Comparison of ENCODE assay signal across 8 mouse cellular contexts in genomic region chr6:34318172-34318571, GRCm38 (mm10). TPM values are rescaled to one million over a fixed set of nuclear protein-coding genes. Genes with fewer than 3 reads are reported as not detected.
DNase-seq lines count a peak whose midpoint lies in the region; ATAC-seq lines count a peak whose summit lies in the region.

No protein-coding gene starts in this region.

- H3K4me2 ChIP-seq in neural tube, embryonic 13.5 days = peak overlapping the region; percentile 73; the same call in 1 of the 2 replicates
- H3K4me2 ChIP-seq in heart, embryonic 15.5 days = peak overlapping the region; percentile 86
- no peak overlapping the region for H3K4me2 ChIP-seq in midbrain, embryonic 16.5 days (ENCODE audit: low read length)

- no peak overlapping the region for H3K9ac ChIP-seq in neural tube, embryonic 13.5 days
- H3K9ac ChIP-seq in heart, embryonic 15.5 days = peak overlapping the region; percentile 40; the same call in 1 of the 2 replicates
- H3K9ac ChIP-seq in midbrain, embryonic 16.5 days (ENCODE audit: low read depth, low read length) = no peak overlapping the region

- DNase-seq in neural tube, embryonic 10.5 days (ENCODE audit: extremely low spot score, low spot score) = no peak
- DNase-seq in adrenal gland, postnatal 36 days = peak; percentile 68 to 72
- peak; percentile 58 to 68 for DNase-seq in kidney, postnatal 4 days
- DNase-seq in skeletal muscle tissue, adult 2 months (ENCODE audit: low read depth, low spot score) = peak; percentile 10
- no peak for DNase-seq in gastrocnemius, adult 8-10 months (ENCODE audit: low spot score in 2 of 2)

- WGBS in neural tube, embryonic 13.5 days = 57% methylated on average over 5 of the region's 5 CpGs
- WGBS in heart, embryonic 15.5 days = 18% methylated on average over 5 of the region's 5 CpGs
- 60% methylated on average over 5 of the region's 5 CpGs for WGBS in midbrain, embryonic 16.5 days

- peaks cover 26% of the 10 kb centered on the region for H3K4me1 ChIP-seq in neural tube, embryonic 13.5 days (replicated peaks)
- H3K4me1 ChIP-seq in heart, embryonic 15.5 days (replicated peaks) = peaks cover 13% of the 10 kb centered on the region
- H3K4me1 ChIP-seq in midbrain, embryonic 16.5 days (ENCODE audit: control insufficient read depth, insufficient read depth, low read length) = peaks cover 9% of the 10 kb centered on the region

- no peaks in the 10 kb centered on the region for H3K27me3 ChIP-seq in neural tube, embryonic 13.5 days
- no peaks in the 10 kb centered on the region for H3K27me3 ChIP-seq in heart, embryonic 15.5 days
- H3K27me3 ChIP-seq in midbrain, embryonic 16.5 days (ENCODE audit: control insufficient read depth, insufficient read depth, low read depth, low read length) = no peaks in the 10 kb centered on the region

- no peaks in the 10 kb centered on the region for H3K36me3 ChIP-seq in neural tube, embryonic 13.5 days
- H3K36me3 ChIP-seq in heart, embryonic 15.5 days = no peaks in the 10 kb centered on the region
- H3K36me3 ChIP-seq in midbrain, embryonic 16.5 days (ENCODE audit: control insufficient read depth, insufficient read depth, low read length) = no peaks in the 10 kb centered on the region

- H3K27ac ChIP-seq in neural tube, embryonic 13.5 days (replicated peaks) = no peak overlapping the region
- peak overlapping the region; percentile 85 for H3K27ac ChIP-seq in heart, embryonic 15.5 days
- H3K27ac ChIP-seq in midbrain, embryonic 16.5 days (ENCODE audit: low read length) = no peak overlapping the region

- no peaks in the 10 kb centered on the region for H3K9me3 ChIP-seq in neural tube, embryonic 13.5 days
- no peaks in the 10 kb centered on the region for H3K9me3 ChIP-seq in heart, embryonic 15.5 days (replicated peaks)
- no peaks in the 10 kb centered on the region for H3K9me3 ChIP-seq in midbrain, embryonic 16.5 days (replicated peaks; ENCODE audit: control insufficient read depth, low read length, poor library complexity, severe bottlenecking)

- ATAC-seq in neural tube, embryonic 13.5 days (ENCODE audit: low read depth) = no peak
- ATAC-seq in heart, embryonic 15.5 days (replicated peaks; ENCODE audit: insufficient number of reproducible peaks, insufficient read depth, low FRiP score, low read depth) = no peak
- ATAC-seq in midbrain, embryonic 16.5 days = no peak

- H3K4me3 ChIP-seq in neural tube, embryonic 13.5 days = no peak overlapping the region
- H3K4me3 ChIP-seq in heart, embryonic 15.5 days = peak overlapping the region; percentile 75
- H3K4me3 ChIP-seq in midbrain, embryonic 16.5 days (ENCODE audit: low read depth, low read length) = no peak overlapping the region

RNA-seq across cellular contexts. Expression of gene Akr1b3, which starts 0.9 kb away (rescaled TPM):
- 103 and 109 TPM in 2 replicates for polyA plus RNA-seq in neural tube, embryonic 13.5 days (2015; fragmentation: Nextera tagmentation; extraction: Ambion mirVana)
- total RNA-seq in adrenal gland, postnatal 36 days (2021) = 100 to 1,000 TPM; 324 to 405 TPM
- polyA plus RNA-seq in heart, embryonic 15.5 days (2015; fragmentation: Nextera tagmentation; extraction: Ambion mirVana) = 150 and 163 TPM in 2 replicates
- polyA plus RNA-seq in midbrain, embryonic 16.5 days (2015; fragmentation: Nextera tagmentation; extraction: Ambion mirVana) = 105 and 108 TPM in 2 replicates
- total RNA-seq in gastrocnemius, adult 8-10 months (2022) = 100 to 1,000 TPM; 178 to 217 (median 203) TPM

RNA-seq across cellular contexts. Expression of gene Akr1b8, which starts 35.7 kb away (rescaled TPM):
- polyA plus RNA-seq in neural tube, embryonic 13.5 days (2015; fragmentation: Nextera tagmentation; extraction: Ambion mirVana) = 11.3 and 14.4 TPM in 2 replicates
- total RNA-seq in adrenal gland, postnatal 36 days (2021) = 100 to 1,000 TPM; 233 to 373 TPM
- polyA plus RNA-seq in heart, embryonic 15.5 days (2015; fragmentation: Nextera tagmentation; extraction: Ambion mirVana) = 9.3 and 9.4 TPM in 2 replicates
- polyA plus RNA-seq in midbrain, embryonic 16.5 days (2015; fragmentation: Nextera tagmentation; extraction: Ambion mirVana) = 2.7 and 3.1 TPM in 2 replicates
- 1 to 10 TPM; 1.3 to 2.4 (median 1.6) TPM for total RNA-seq in gastrocnemius, adult 8-10 months (2022)

Comparison
In these comparisons a context has a peak if more than half of its experiments do, and no peak if none do; other contexts are left out.
1. DNase-seq: peak in adrenal gland, postnatal 36 days (2 of 2), kidney, postnatal 4 days (2 of 2) and skeletal muscle tissue, adult 2 months (single experiment); none in neural tube, embryonic 10.5 days (single experiment) and gastrocnemius, adult 8-10 months (0 of 2).